Mouse (Mus musculus) midbrain, embryonic 16.5 days (tissue): ENCODE data around the gene Crb3. TPM values are rescaled to one million over a fixed set of nuclear protein-coding genes. Genes with fewer than 3 reads are reported as not detected.

Experiments used
- ATAC-seq: fragments of 200-750 bp; cut with Nextera tagmentation; 2 replicates; pipeline ENCODE4 v1.8.0; 2017; ENCODE audit warnings: moderate TSS enrichment
- H3K27ac ChIP-seq: fragments of 300-500 bp; sonication (generic); 2 replicates; pipeline ENCODE4 v1.5.1; 2014; ENCODE audit warnings: mild to moderate bottlenecking, low read length, mixed read lengths
- H3K27me3 ChIP-seq: fragments of 300-500 bp; sonication (generic); 2 replicates; pipeline ENCODE4 v1.6.1; 2014; ENCODE audit warnings: low read depth, low read length, mixed read lengths; ENCODE audit not compliant: control insufficient read depth, insufficient read depth
- H3K36me3 ChIP-seq: fragments of 300-500 bp; sonication (generic); 2 replicates; pipeline ENCODE4 v1.6.1; 2014; ENCODE audit warnings: mild to moderate bottlenecking, low read length, moderate library complexity, mixed read lengths; ENCODE audit not compliant: control insufficient read depth, insufficient read depth
- H3K4me1 ChIP-seq: fragments of 300-500 bp; sonication (generic); 2 replicates; pipeline ENCODE4 v1.6.1; 2014; ENCODE audit warnings: mild to moderate bottlenecking, low read length, mixed read lengths; ENCODE audit not compliant: control insufficient read depth, insufficient read depth
- H3K4me2 ChIP-seq: fragments of 300-500 bp; sonication (generic); 2 replicates; pipeline ENCODE4 v1.6.1; 2014; ENCODE audit warnings: mild to moderate bottlenecking, low read length, mixed read lengths
- H3K4me3 ChIP-seq: fragments of 300-500 bp; sonication (generic); 2 replicates; pipeline ENCODE4 v1.5.1; 2014; ENCODE audit warnings: low read depth, mild to moderate bottlenecking, low read length, moderate library complexity, mixed read lengths
- H3K9ac ChIP-seq: fragments of 300-500 bp; sonication (generic); 2 replicates; pipeline ENCODE4 v1.6.1; 2014; ENCODE audit warnings: low read depth, low read length, mixed read lengths
- H3K9me3 ChIP-seq: fragments of 300-500 bp; sonication (generic); replicated peaks from 2 replicates; pipeline ENCODE4 v1.6.1; 2014; ENCODE audit warnings: mild to moderate bottlenecking, low read length, mixed read lengths; ENCODE audit not compliant: control insufficient read depth, poor library complexity, severe bottlenecking
- WGBS: fragments of 180-500 bp; shearing (Covaris S2); extraction: QIAGEN DNeasy Blood & Tissue Kit; methylation state at CpG from one replicate; pipeline ENCODE4 v1.1.7; 2014; 5-methylcytosine and 5-hydroxymethylcytosine counted together
- polyA plus RNA-seq: library from polyadenylated mRNA; unstranded; fragments of >200 nt; fragmentation: Nextera tagmentation; extraction: Ambion mirVana; gene quantifications from 2 replicates; pipeline ENCODE4 v1.2.1, GENCODE M21; 2015

Gene Crb3
- polyA plus RNA-seq, 1 experiment from 2014 or later = 3.3 TPM

DNA sequence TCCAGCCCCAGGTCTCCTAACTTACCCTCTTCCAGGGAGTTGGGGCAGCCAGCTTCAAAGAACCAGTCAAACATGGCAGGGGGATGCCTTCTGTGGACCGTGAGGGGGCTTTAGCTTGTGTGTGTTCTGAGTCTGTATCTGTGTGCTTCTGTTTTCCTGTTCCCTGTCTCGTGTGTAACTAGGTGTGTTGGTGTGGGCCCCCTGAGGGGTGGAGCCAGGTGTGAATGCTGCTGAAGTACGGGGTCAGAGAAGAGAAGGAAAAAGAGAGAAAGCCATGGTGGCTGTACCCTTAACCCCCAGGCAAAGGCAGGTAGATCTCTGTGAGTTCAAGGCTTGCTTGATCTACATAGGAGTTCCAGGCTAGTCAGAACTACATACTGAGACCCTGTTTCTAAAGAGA lies 18.0 kb downstream of the Crb3 start:
- Histone ChIP-seq H3K9me3 (no peaks in the 10 kb centered on the region), H3K4me2 (no peak overlapping the region), H3K4me1 (no peaks in the 10 kb centered on the region), H3K9ac (no peak overlapping the region), H3K27me3 (no peaks in the 10 kb centered on the region), H3K27ac (no peak overlapping the region), H3K36me3 (peaks cover 24% of the 10 kb centered on the region), H3K4me3 (no peak overlapping the region)
- ATAC-seq = no peak
- 64% methylated on average over 3 of the region's 3 CpGs for WGBS

- H3K27ac ChIP-seq = no peak within 1 kb of the TSS
- no peaks in the 10 kb centered on the region for H3K27me3 ChIP-seq
- peaks cover 2% of the 10 kb centered on the region for H3K4me1 ChIP-seq
- H3K4me2 ChIP-seq = no peak within 1 kb of the TSS
- peak; percentile 27; the same call in 1 of the 2 replicates for ATAC-seq
- no peak within 1 kb of the TSS for H3K9ac ChIP-seq
- H3K4me3 ChIP-seq = no peak within 1 kb of the TSS
- H3K36me3 ChIP-seq = peaks cover 24% of the 10 kb centered on the region
- WGBS = 53% methylated on average over 6 of the region's 6 CpGs
- H3K9me3 ChIP-seq = no peaks in the 10 kb centered on the region
Measured at GRCm38 (mm10) chr17:57078336-57078735, 19.4 kb downstream of the Crb3 start, which contains the start of gene Dennd1c. TSS of gene Dennd1c (minus strand) at chr17:57078514.

DNA sequence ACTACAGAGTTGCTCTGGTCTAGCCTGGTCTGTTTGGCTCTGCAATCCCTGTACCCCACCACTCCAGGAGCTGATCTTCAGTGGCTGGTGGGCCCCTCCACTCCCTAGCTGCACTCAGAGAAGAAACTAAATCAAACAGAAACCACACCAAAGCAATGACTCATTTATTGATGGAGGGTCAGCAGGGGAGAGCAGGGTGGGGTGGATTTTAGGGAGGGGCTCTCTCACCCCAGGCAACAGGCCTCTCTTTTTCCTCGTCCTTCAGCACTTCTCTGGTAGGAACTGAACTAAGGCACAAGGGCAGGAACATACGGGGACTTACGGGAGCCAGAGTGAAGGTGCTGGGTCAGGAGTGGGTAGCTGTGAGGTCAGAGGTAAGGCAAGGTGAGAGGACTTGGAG lies 21.0 kb downstream of the Crb3 start:
- H3K4me2 ChIP-seq = no peak overlapping the region
- H3K4me1 ChIP-seq = peaks cover 5% of the 10 kb centered on the region
- H3K4me3 ChIP-seq = no peak overlapping the region
- H3K36me3 ChIP-seq = peaks cover 31% of the 10 kb centered on the region
- 85% methylated on average over 3 of the region's 3 CpGs for WGBS
- H3K9me3 ChIP-seq = no peaks in the 10 kb centered on the region
- H3K27me3 ChIP-seq = no peaks in the 10 kb centered on the region
- no peak overlapping the region for H3K9ac ChIP-seq
- H3K27ac ChIP-seq = no peak overlapping the region
- no peak for ATAC-seq

DNA sequence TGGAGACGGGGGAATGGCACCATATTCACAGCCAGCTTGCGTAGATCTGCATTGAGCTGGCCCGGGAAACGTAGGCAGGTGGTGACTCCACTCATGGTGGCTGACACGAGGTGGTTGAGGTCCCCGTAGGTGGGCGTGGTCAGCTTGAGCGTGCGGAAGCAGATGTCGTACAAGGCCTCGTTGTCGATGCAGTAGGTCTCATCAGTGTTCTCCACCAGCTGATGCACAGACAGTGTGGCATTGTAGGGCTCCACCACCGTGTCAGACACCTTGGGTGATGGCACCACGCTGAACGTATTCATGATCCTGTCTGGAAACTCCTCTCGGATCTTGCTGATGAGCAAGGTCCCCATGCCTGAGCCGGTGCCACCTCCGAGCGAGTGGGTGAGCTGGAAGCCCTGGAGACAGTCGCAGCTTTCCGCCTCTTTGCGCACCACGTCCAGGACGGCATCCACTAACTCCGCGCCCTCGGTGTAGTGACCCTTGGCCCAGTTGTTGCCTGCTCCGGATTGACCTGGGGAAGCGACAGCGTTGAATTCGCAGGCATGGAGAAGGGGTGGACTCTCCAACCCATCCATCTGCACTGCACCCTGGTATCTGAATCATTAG lies 22.4 kb downstream of the Crb3 start:
- WGBS = 96% methylated on average over 31 of the region's 31 CpGs
- ATAC-seq = no peak
- peaks cover 11% of the 10 kb centered on the region for H3K4me1 ChIP-seq
- peaks cover 37% of the 10 kb centered on the region for H3K36me3 ChIP-seq
- H3K27me3 ChIP-seq = no peaks in the 10 kb centered on the region
- H3K4me2 ChIP-seq = no peak overlapping the region
- no peak overlapping the region for H3K9ac ChIP-seq
- H3K9me3 ChIP-seq = no peaks in the 10 kb centered on the region
- H3K27ac ChIP-seq = no peak overlapping the region
- H3K4me3 ChIP-seq = no peak overlapping the region

DNA sequence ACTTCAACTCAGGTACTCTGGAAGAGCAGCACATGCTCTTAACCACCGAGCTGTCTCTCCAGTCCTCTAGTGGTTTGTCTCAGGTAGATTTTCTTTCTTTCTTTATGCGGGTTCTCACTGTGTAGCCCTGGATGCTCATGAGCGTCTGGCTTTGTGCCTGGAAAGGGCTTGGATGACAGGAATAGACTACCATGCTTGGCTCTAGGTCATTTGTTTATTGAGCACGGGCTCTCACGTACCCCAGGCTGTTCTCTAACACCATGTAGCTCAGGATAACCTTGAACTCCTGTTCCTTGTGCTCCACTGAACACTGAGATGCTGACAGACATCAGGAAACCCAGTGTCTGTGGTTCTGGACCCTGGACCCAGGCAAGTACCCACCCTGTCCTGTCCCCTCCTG lies 23.6 kb downstream of the Crb3 start:
- Histone ChIP-seq H3K36me3 (peaks cover 37% of the 10 kb centered on the region), H3K4me3 (no peak overlapping the region), H3K9me3 (no peaks in the 10 kb centered on the region), H3K9ac (no peak overlapping the region), H3K4me2 (no peak overlapping the region), H3K27me3 (no peaks in the 10 kb centered on the region), H3K4me1 (peaks cover 12% of the 10 kb centered on the region), H3K27ac (no peak overlapping the region)
- 85% methylated on average over 5 of the region's 5 CpGs for WGBS
- ATAC-seq = no peak

- H3K36me3 ChIP-seq = peaks cover 19% of the 10 kb centered on the region
- peak overlapping the region; percentile 57 for H3K4me3 ChIP-seq
- H3K9me3 ChIP-seq = no peaks in the 10 kb centered on the region
- H3K9ac ChIP-seq = no peak overlapping the region; the same call in 1 of the 2 replicates
- no peaks in the 10 kb centered on the region for H3K27me3 ChIP-seq
- H3K4me2 ChIP-seq = peak overlapping the region; percentile 74
- 92% methylated on average over 11 of the region's 11 CpGs for WGBS
- H3K4me1 ChIP-seq = peaks cover 14% of the 10 kb centered on the region
- no peak for ATAC-seq
- no peak overlapping the region for H3K27ac ChIP-seq
Measured at GRCm38 (mm10) chr17:57085970-57086757, 27.3 kb downstream of the Crb3 start.

DNA sequence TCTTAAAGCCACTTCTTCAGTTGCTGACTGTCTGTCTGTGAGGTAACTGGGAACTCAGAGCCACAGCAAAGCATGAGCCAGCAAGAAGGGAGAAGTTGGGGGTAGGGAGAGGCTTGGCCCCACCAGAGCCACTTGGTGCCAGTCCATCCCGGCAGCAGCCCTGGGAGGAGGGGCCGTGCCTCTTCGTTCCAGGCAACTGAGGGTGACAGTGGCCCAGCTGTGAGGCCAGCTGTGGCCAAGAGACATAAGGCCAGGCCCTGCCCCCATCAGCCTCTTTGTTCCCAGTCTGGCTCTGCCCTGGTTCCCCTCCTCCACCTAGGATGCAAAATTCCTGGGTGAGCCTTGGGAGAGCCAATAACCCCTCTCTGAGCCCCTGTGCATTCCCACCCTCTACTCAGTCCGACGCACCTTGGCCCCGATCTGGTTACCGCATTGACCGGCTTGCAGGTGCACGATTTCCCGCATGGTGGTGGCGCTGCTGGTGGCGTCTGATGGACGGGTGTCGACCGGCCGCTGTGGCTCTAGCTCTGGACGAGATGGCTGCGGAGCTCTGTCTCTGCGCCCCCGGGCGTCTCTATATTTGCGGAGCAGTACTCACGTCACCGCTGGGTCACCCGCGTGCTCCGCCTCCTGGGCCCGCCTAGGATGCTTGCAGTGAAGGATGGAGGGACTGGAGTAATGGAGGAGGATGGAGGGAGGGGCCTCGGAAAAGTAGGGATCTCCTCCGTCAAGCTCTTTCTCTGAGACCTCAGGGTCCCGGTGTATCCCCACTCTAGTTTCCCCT lies 28.3 kb downstream of the Crb3 start, which contains the start of gene Tubb4a:
Gene Tubb4a, minus strand, starts transcription at position 734 of the 784 bp plus-strand sequence.
- Histone ChIP-seq H3K36me3 (peaks cover 12% of the 10 kb centered on the region; the same call in 1 of the 2 replicates), H3K4me1 (peaks cover 14% of the 10 kb centered on the region), H3K27ac (peak within 1 kb of the TSS; percentile 80), H3K27me3 (no peaks in the 10 kb centered on the region), H3K9ac (peak within 1 kb of the TSS; percentile 87), H3K4me2 (peak within 1 kb of the TSS; percentile 74), H3K9me3 (no peaks in the 10 kb centered on the region), H3K4me3 (peak within 1 kb of the TSS; percentile 57)
- peak; percentile 96 for ATAC-seq
- WGBS = 1% methylated on average over 31 of the region's 31 CpGs

GRCm38 (mm10) chr17:57094222-57094621 lies 35.3 kb downstream of the Crb3 start:
- ATAC-seq = no peak

More at GRCm38 (mm10) chr17:57094222-57094621, 35.3 kb downstream of the Crb3 start:
- Histone ChIP-seq H3K27ac (no peak overlapping the region), H3K4me1 (peaks cover 6% of the 10 kb centered on the region; the same call in 1 of the 2 replicates), H3K9me3 (no peaks in the 10 kb centered on the region), H3K27me3 (no peaks in the 10 kb centered on the region), H3K9ac (no peak overlapping the region), H3K4me2 (no peak overlapping the region), H3K4me3 (no peak overlapping the region), H3K36me3 (no peaks in the 10 kb centered on the region)
- 100% methylated on average over 3 of the region's 3 CpGs for WGBS
